Mouse (Mus musculus): ENCODE data around the gene Wdr5b. TPM values are rescaled to one million over a fixed set of nuclear protein-coding genes. Genes with fewer than 3 reads are reported as not detected.

Gene Wdr5b
- polyA plus RNA-seq, 1 experiment from 2014 or later, result 5.1 TPM

DNA sequence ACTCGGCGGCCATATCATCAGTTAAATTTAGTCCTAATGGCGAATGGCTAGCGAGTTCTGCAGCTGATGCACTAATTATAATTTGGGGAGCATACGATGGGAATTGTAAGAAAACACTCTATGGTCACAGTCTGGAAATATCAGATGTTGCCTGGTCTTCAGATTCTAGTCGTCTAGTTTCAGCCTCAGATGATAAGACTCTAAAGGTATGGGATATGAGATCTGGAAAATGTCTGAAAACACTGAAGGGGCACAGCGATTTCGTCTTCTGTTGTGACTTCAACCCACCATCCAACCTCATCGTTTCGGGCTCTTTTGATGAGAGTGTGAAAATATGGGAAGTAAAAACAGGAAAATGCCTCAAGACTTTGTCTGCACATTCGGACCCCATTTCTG lies 633 bp downstream of the Wdr5b start:
- H3K9ac ChIP-seq (ENCODE audit: low read length), result peak overlapping the region; percentile 77
- peak overlapping the region; percentile 62 for H3K4me3 ChIP-seq (ENCODE audit: low read depth, low read length)
- peak overlapping the region; percentile 87 for H3K27ac ChIP-seq (replicated peaks)
- 20% methylated on average over 11 of the region's 11 CpGs for WGBS
- no peak for DNase-seq (ENCODE audit: low spot score)
- H3K27me3 ChIP-seq (ENCODE audit: control insufficient read depth, insufficient read depth, low read length), result no peaks in the 10 kb centered on the region
- H3K4me2 ChIP-seq (replicated peaks; ENCODE audit: low read depth), result peak overlapping the region; percentile 74
- no peaks in the 10 kb centered on the region for H3K9me3 ChIP-seq (ENCODE audit: control insufficient read depth, low read length)
- no peak for TF ChIP-seq CTCF (IDR thresholded peaks at IDR 0.05; ENCODE audit: low read depth)
- TF ChIP-seq EP300 (optimal IDR thresholded peaks at IDR 0.05), result no peak
- no peak for ATAC-seq (ENCODE audit: low FRiP score, low TSS enrichment)
- H3K36me3 ChIP-seq (ENCODE audit: control insufficient read depth, insufficient read depth, low read length), result peaks cover 15% of the 10 kb centered on the region
- H3K4me1 ChIP-seq (replicated peaks; ENCODE audit: control insufficient read depth, insufficient read depth), result peaks cover 3% of the 10 kb centered on the region; the same call in 1 of the 2 replicates

DNA sequence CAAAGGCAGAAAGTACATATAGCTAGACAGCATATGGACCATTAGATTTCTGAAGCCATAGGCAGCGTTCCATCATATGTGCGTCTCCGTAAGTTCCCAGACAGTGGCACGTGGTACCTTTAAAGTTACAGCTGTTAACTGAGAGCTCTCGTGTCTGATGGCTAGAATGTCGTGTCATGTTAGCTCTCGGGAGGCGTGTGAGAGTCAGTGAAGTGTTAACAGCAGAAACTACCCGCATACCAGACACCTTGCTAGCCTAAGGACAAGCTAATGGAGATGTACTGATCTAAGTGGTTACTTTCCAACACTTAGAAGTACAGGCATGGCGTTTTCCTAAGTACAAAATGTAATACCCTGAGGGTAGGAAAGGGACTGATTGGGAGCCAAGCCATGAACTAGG lies 2.1 kb downstream of the Wdr5b start:
- DNase-seq (ENCODE audit: low spot score) (no peak), ATAC-seq (ENCODE audit: low FRiP score, low TSS enrichment) (no peak)
- H3K27ac ChIP-seq (replicated peaks), result no peak overlapping the region
- no peak overlapping the region for H3K9ac ChIP-seq (ENCODE audit: low read length)
- H3K4me1 ChIP-seq (replicated peaks; ENCODE audit: control insufficient read depth, insufficient read depth), result peaks cover 3% of the 10 kb centered on the region; the same call in 1 of the 2 replicates
- peaks cover 22% of the 10 kb centered on the region for H3K36me3 ChIP-seq (ENCODE audit: control insufficient read depth, insufficient read depth, low read length)
- WGBS, result 93% methylated on average over 10 of the region's 10 CpGs
- no peak for TF ChIP-seq EP300 (optimal IDR thresholded peaks at IDR 0.05)
- no peak for TF ChIP-seq CTCF (IDR thresholded peaks at IDR 0.05; ENCODE audit: low read depth)
- H3K9me3 ChIP-seq (ENCODE audit: control insufficient read depth, low read length), result no peaks in the 10 kb centered on the region
- H3K4me2 ChIP-seq (replicated peaks; ENCODE audit: low read depth), result no peak overlapping the region
- no peak overlapping the region for H3K4me3 ChIP-seq (ENCODE audit: low read depth, low read length)
- H3K27me3 ChIP-seq (ENCODE audit: control insufficient read depth, insufficient read depth, low read length), result no peaks in the 10 kb centered on the region

DNA sequence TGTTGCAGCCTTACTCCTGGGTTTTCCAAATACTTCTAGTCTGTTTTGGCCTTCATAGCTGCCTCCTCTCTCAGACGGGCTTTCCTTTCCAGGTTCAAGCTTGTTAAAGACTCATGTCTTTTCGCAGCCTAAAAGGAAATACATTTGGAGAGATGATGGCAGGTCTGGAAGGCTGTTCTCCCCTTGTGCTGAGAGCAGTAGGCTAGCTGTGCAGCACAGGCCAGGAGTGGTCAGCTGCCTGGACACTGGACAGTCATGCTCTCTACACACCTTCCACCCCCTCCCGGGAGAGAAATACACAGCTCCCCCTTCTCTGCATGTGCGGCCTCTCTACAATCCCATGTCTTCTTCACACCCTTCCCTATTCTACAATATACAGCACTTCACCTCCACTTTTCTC lies 3.0 kb downstream of the Wdr5b start:
- H3K4me2 ChIP-seq (replicated peaks; ENCODE audit: low read depth), result no peak overlapping the region
- ATAC-seq (ENCODE audit: low FRiP score, low TSS enrichment) (no peak), DNase-seq (ENCODE audit: low spot score) (no peak)
- H3K27me3 ChIP-seq (ENCODE audit: control insufficient read depth, insufficient read depth, low read length), result no peaks in the 10 kb centered on the region
- no peak overlapping the region for H3K4me3 ChIP-seq (ENCODE audit: low read depth, low read length)
- H3K9ac ChIP-seq (ENCODE audit: low read length), result no peak overlapping the region
- 80% methylated on average over 4 of the region's 4 CpGs for WGBS
- TF ChIP-seq CTCF (IDR thresholded peaks at IDR 0.05; ENCODE audit: low read depth), result no peak
- no peak for TF ChIP-seq EP300 (optimal IDR thresholded peaks at IDR 0.05)
- peaks cover 25% of the 10 kb centered on the region for H3K36me3 ChIP-seq (ENCODE audit: control insufficient read depth, insufficient read depth, low read length)
- H3K9me3 ChIP-seq (ENCODE audit: control insufficient read depth, low read length), result no peaks in the 10 kb centered on the region
- no peak overlapping the region for H3K27ac ChIP-seq (replicated peaks)
- H3K4me1 ChIP-seq (replicated peaks; ENCODE audit: control insufficient read depth, insufficient read depth), result peaks cover 3% of the 10 kb centered on the region; the same call in 1 of the 2 replicates

DNA sequence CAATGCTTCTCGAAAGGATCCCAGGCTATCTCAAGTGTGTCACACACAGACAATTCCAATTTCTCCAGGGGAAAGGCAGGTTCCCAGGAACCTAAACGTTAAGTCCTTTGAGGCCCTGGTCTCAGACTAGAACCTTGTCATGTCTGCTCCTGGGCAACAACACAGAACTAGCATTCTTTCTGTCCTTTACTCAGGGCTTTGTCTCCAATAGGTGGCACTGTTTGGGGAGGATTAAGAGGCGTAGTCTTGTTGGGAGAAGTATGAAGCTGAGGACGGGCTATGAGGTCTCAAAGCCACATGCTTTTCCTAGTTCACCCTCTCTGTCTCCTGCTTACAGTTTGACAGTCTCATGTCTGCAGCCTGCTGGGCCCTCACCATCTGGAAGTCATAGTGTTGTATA lies 6.5 kb downstream of the Wdr5b start:
- Histone ChIP-seq H3K27ac (replicated peaks) (no peak overlapping the region), H3K27me3 (ENCODE audit: control insufficient read depth, insufficient read depth, low read length) (no peaks in the 10 kb centered on the region), H3K9ac (ENCODE audit: low read length) (no peak overlapping the region), H3K36me3 (ENCODE audit: control insufficient read depth, insufficient read depth, low read length) (peaks cover 40% of the 10 kb centered on the region), H3K4me2 (replicated peaks; ENCODE audit: low read depth) (no peak overlapping the region), H3K4me3 (ENCODE audit: low read depth, low read length) (no peak overlapping the region), H3K9me3 (ENCODE audit: control insufficient read depth, low read length) (no peaks in the 10 kb centered on the region), H3K4me1 (replicated peaks; ENCODE audit: control insufficient read depth, insufficient read depth) (no peaks in the 10 kb centered on the region)
- no peak for TF ChIP-seq EP300 (optimal IDR thresholded peaks at IDR 0.05)
- TF ChIP-seq CTCF (IDR thresholded peaks at IDR 0.05; ENCODE audit: low read depth), result peak; percentile 31
- 85% methylated on average over 4 of the region's 4 CpGs for WGBS
- DNase-seq (ENCODE audit: low spot score) (no peak), ATAC-seq (ENCODE audit: low FRiP score, low TSS enrichment) (no peak)

DNA sequence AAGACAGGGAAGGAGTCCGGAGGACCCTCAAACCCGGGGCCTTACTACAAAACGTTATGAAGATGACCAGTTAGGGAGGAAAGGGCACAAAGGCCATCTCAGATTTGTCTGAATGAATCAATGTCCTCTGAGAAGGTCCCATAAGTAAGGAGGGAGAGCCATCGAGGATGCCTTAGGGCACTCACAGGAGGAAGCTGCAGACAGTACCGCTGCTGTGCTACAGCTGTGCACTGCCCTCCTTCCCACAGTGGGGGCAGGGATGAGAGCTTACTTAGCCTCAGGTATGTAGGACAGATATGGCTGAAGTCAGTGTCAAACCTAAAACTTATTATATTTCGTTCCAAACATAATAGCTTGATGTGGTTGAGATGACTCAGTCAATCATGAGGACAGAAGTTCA lies 10.5 kb downstream of the Wdr5b start:
- no peaks in the 10 kb centered on the region for H3K27me3 ChIP-seq (ENCODE audit: control insufficient read depth, insufficient read depth, low read length)
- H3K4me3 ChIP-seq (ENCODE audit: low read depth, low read length), result no peak overlapping the region
- no peak for TF ChIP-seq CTCF (IDR thresholded peaks at IDR 0.05; ENCODE audit: low read depth)
- TF ChIP-seq EP300 (optimal IDR thresholded peaks at IDR 0.05), result no peak
- no peak overlapping the region for H3K9ac ChIP-seq (ENCODE audit: low read length)
- no peaks in the 10 kb centered on the region for H3K4me1 ChIP-seq (replicated peaks; ENCODE audit: control insufficient read depth, insufficient read depth)
- H3K36me3 ChIP-seq (ENCODE audit: control insufficient read depth, insufficient read depth, low read length), result peaks cover 29% of the 10 kb centered on the region
- no peaks in the 10 kb centered on the region for H3K9me3 ChIP-seq (ENCODE audit: control insufficient read depth, low read length)
- DNase-seq (ENCODE audit: low spot score) (no peak), ATAC-seq (ENCODE audit: low FRiP score, low TSS enrichment) (no peak)
- 90% methylated on average over 6 of the region's 6 CpGs for WGBS
- no peak overlapping the region for H3K27ac ChIP-seq (replicated peaks)
- no peak overlapping the region for H3K4me2 ChIP-seq (replicated peaks; ENCODE audit: low read depth)

DNA sequence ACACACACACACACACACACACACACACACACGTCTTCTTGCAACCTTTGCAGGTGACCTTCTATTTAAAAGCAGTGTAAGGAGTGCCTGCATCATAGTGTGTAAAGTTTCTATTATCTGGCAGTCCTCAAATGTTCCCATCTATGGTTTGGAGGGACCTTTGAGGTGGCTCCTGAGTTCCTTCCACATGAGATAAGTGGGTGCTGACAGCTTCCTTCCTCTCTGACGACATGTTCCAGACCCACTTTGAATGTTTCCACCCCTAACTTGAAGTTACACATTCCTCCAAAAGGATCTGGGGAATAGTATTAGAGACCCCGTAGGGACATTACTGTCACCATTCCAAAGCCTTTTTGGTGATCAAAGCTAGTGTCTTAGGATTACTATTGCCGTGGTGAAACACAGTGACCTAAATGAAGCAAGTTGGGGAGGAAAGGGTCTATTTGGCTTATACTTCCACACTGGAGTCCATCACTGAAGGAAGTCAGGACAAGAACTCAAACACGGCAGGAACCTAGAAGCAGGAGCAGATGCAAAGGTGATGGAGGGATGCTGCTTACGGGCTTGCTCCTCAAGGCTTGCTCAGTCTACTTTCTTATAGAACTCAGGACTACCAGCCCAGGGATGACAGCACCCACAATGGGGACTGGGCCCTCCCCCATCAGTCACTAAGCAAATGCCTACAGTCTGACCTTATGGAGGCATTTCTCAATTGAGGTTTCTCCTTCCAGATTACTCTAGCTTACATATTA lies 12.7 kb downstream of the Wdr5b start:
- no peaks in the 10 kb centered on the region for H3K4me1 ChIP-seq (replicated peaks; ENCODE audit: control insufficient read depth, insufficient read depth)
- TF ChIP-seq CTCF (IDR thresholded peaks at IDR 0.05; ENCODE audit: low read depth), result no peak
- no peaks in the 10 kb centered on the region for H3K27me3 ChIP-seq (ENCODE audit: control insufficient read depth, insufficient read depth, low read length)
- no peak overlapping the region for H3K9ac ChIP-seq (ENCODE audit: low read length)
- no peak overlapping the region for H3K4me3 ChIP-seq (ENCODE audit: low read depth, low read length)
- ATAC-seq (ENCODE audit: low FRiP score, low TSS enrichment) (no peak), DNase-seq (ENCODE audit: low spot score) (no peak)
- H3K9me3 ChIP-seq (ENCODE audit: control insufficient read depth, low read length), result no peaks in the 10 kb centered on the region
- 78% methylated on average over 6 of the region's 6 CpGs for WGBS
- no peak overlapping the region for H3K27ac ChIP-seq (replicated peaks)
- no peak overlapping the region for H3K4me2 ChIP-seq (replicated peaks; ENCODE audit: low read depth)
- peaks cover 15% of the 10 kb centered on the region for H3K36me3 ChIP-seq (ENCODE audit: control insufficient read depth, insufficient read depth, low read length)
